Mouse (Mus musculus): ENCODE measurements around the gene Cped1. TPM values are rescaled to one million over a fixed set of nuclear protein-coding genes. Genes with fewer than 3 reads are reported as not detected.

The Cped1 gene
- polyA plus RNA-seq, 1 experiment from 2014 or later, result 5.0 TPM

GRCm38 (mm10) chr6:21991151-21991550 lies 5.4 kb downstream of the Cped1 start:
- Histone ChIP-seq H3K27me3 (ENCODE audit: control insufficient read depth, insufficient read depth, low read depth, low read length) (peaks cover 11% of the 10 kb centered on the region), H3K4me1 (ENCODE audit: control insufficient read depth, low read depth, low read length) (no peaks in the 10 kb centered on the region), H3K9ac (ENCODE audit: low read depth, low read length) (no peak overlapping the region), H3K4me3 (ENCODE audit: low read depth, low read length) (no peak overlapping the region), H3K27ac (ENCODE audit: low read length) (no peak overlapping the region), H3K36me3 (ENCODE audit: control insufficient read depth, insufficient read depth) (no peaks in the 10 kb centered on the region), H3K4me2 (ENCODE audit: low read depth, low read length) (no peak overlapping the region), H3K9me3 (replicated peaks; ENCODE audit: control insufficient read depth, low read length) (no peaks in the 10 kb centered on the region)
- no peak for ATAC-seq (ENCODE audit: low read depth)
- WGBS (ENCODE audit: insufficient replicate concordance), result 60% methylated on average over 4 of the region's 4 CpGs

DNA sequence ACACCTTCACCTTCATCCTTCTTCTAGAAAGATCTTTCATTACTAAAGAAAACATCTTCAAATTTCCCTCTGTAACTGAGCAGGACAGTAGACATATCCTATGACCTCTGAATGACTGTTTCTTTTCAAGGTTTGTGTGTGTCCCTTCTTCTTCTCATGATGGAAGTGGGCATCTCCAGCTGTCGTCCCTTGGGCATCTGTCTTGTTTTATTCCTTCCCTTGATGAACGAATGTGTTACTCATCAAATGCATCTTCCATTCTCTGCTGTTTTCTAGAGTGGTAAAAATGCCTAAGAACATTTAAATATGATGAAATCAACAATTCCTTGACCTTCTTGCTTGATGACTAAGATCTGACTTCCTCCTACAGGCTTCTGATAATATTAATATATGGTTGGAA lies 7.4 kb downstream of the Cped1 start:
- no peaks in the 10 kb centered on the region; the same call in none of the 2 replicates for H3K4me1 ChIP-seq (ENCODE audit: control insufficient read depth, low read depth, low read length)

GRCm38 (mm10) chr6:21998131-21998530 lies 12.4 kb downstream of the Cped1 start:
- Histone ChIP-seq H3K36me3 (ENCODE audit: control insufficient read depth, insufficient read depth) (no peaks in the 10 kb centered on the region), H3K9ac (ENCODE audit: low read depth, low read length) (no peak overlapping the region), H3K4me3 (ENCODE audit: low read depth, low read length) (no peak overlapping the region), H3K27ac (ENCODE audit: low read length) (no peak overlapping the region), H3K27me3 (ENCODE audit: control insufficient read depth, insufficient read depth, low read depth, low read length) (no peaks in the 10 kb centered on the region), H3K4me1 (ENCODE audit: control insufficient read depth, low read depth, low read length) (no peaks in the 10 kb centered on the region; the same call in none of the 2 replicates), H3K4me2 (ENCODE audit: low read depth, low read length) (no peak overlapping the region), H3K9me3 (replicated peaks; ENCODE audit: control insufficient read depth, low read length) (no peaks in the 10 kb centered on the region)
- WGBS (ENCODE audit: insufficient replicate concordance), result 38% methylated on average over 4 of the region's 4 CpGs
- ATAC-seq (ENCODE audit: low read depth), result no peak

More for the DNA sequence above, 7.4 kb downstream of the Cped1 start:
- Histone ChIP-seq H3K4me3 (ENCODE audit: low read depth, low read length) (no peak overlapping the region), H3K36me3 (ENCODE audit: control insufficient read depth, insufficient read depth) (no peaks in the 10 kb centered on the region), H3K9me3 (replicated peaks; ENCODE audit: control insufficient read depth, low read length) (no peaks in the 10 kb centered on the region), H3K9ac (ENCODE audit: low read depth, low read length) (no peak overlapping the region), H3K27ac (ENCODE audit: low read length) (no peak overlapping the region), H3K4me2 (ENCODE audit: low read depth, low read length) (no peak overlapping the region), H3K27me3 (ENCODE audit: control insufficient read depth, insufficient read depth, low read depth, low read length) (no peaks in the 10 kb centered on the region; the same call in 1 of the 2 replicates)
- 53% methylated on average over 2 of the region's 2 CpGs for WGBS (ENCODE audit: insufficient replicate concordance)
- no peak for ATAC-seq (ENCODE audit: low read depth)

- Histone ChIP-seq H3K4me1 (ENCODE audit: control insufficient read depth, low read depth, low read length) (no peaks in the 10 kb centered on the region; the same call in none of the 2 replicates), H3K9ac (ENCODE audit: low read depth, low read length) (no peak overlapping the region), H3K36me3 (ENCODE audit: control insufficient read depth, insufficient read depth) (no peaks in the 10 kb centered on the region), H3K4me3 (ENCODE audit: low read depth, low read length) (no peak overlapping the region), H3K27ac (ENCODE audit: low read length) (no peak overlapping the region), H3K27me3 (ENCODE audit: control insufficient read depth, insufficient read depth, low read depth, low read length) (no peaks in the 10 kb centered on the region), H3K4me2 (ENCODE audit: low read depth, low read length) (no peak overlapping the region), H3K9me3 (replicated peaks; ENCODE audit: control insufficient read depth, low read length) (no peaks in the 10 kb centered on the region)
- no peak for ATAC-seq (ENCODE audit: low read depth)
- 21% methylated on average over 11 of the region's 11 CpGs for WGBS (ENCODE audit: insufficient replicate concordance)
Measured at GRCm38 (mm10) chr6:21999025-21999424, 13.3 kb downstream of the Cped1 start.

GRCm38 (mm10) chr6:22000086-22000485 lies 14.4 kb downstream of the Cped1 start:
- Histone ChIP-seq H3K27ac (ENCODE audit: low read length) (no peak overlapping the region), H3K4me2 (ENCODE audit: low read depth, low read length) (no peak overlapping the region), H3K27me3 (ENCODE audit: control insufficient read depth, insufficient read depth, low read depth, low read length) (no peaks in the 10 kb centered on the region), H3K9me3 (replicated peaks; ENCODE audit: control insufficient read depth, low read length) (no peaks in the 10 kb centered on the region), H3K36me3 (ENCODE audit: control insufficient read depth, insufficient read depth) (no peaks in the 10 kb centered on the region), H3K4me1 (ENCODE audit: control insufficient read depth, low read depth, low read length) (no peaks in the 10 kb centered on the region; the same call in none of the 2 replicates), H3K4me3 (ENCODE audit: low read depth, low read length) (no peak overlapping the region), H3K9ac (ENCODE audit: low read depth, low read length) (no peak overlapping the region)
- ATAC-seq (ENCODE audit: low read depth), result peak; percentile 48; the same call in 1 of the 2 replicates
- WGBS (ENCODE audit: insufficient replicate concordance), result 41% methylated on average over 6 of the region's 6 CpGs

DNA sequence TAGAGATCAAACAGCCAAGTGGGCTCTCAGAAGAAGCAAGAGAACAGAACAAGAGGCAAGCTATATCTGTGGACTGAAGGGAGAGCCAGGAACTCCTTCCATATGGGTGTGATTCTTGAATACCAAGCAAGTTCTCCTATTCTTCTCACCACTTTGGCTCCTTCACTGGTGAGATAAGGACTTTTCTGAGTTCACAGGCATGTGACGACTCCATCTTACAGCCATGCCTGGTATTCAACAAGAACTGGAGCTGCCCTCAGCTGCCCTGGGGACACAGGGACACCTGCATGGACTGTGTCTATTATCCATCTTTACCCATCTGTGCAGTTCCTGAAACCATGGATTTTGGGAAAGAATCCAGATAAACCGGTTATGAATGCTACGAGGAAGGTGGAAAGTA lies 15.2 kb downstream of the Cped1 start:
- ATAC-seq (ENCODE audit: low read depth), result no peak
- Histone ChIP-seq H3K9ac (ENCODE audit: low read depth, low read length) (no peak overlapping the region), H3K36me3 (ENCODE audit: control insufficient read depth, insufficient read depth) (no peaks in the 10 kb centered on the region), H3K27ac (ENCODE audit: low read length) (no peak overlapping the region), H3K4me2 (ENCODE audit: low read depth, low read length) (no peak overlapping the region), H3K4me1 (ENCODE audit: control insufficient read depth, low read depth, low read length) (no peaks in the 10 kb centered on the region; the same call in none of the 2 replicates), H3K27me3 (ENCODE audit: control insufficient read depth, insufficient read depth, low read depth, low read length) (no peaks in the 10 kb centered on the region), H3K9me3 (replicated peaks; ENCODE audit: control insufficient read depth, low read length) (no peaks in the 10 kb centered on the region), H3K4me3 (ENCODE audit: low read depth, low read length) (no peak overlapping the region)
- WGBS (ENCODE audit: insufficient replicate concordance), result 65% methylated on average over 3 of the region's 3 CpGs

DNA sequence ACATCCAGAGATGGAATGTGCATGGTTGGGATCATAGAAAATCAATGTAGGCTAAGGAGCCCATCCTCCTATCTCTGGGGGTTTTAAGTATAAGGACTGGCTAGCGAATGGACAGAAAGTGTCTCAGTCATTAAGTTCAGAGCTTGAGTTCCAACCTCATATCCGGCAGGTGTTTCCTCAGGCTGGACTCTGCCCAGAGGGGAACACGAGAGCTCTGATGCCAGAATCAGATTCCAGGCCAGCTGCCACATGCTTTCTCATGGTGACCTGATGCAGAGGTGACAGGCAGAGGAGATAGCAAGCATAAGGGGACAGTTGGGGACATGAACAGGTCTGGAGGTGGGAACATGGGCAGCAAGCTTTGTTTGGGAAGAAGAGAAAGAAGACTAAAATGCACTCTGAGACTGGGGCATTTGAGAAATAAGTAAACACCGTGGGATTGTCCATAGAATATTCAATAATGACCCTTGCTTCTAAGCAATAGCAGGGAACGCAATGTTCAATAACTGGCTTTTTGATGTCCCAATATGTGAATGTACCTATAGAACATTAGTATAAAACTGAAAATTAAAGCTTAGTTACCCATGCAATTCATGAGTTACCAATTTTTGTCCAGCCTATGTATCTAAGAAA lies 15.7 kb downstream of the Cped1 start:
- no peak overlapping the region for H3K4me2 ChIP-seq (ENCODE audit: low read depth, low read length)
- no peak overlapping the region for H3K9ac ChIP-seq (ENCODE audit: low read depth, low read length)
- H3K4me3 ChIP-seq (ENCODE audit: low read depth, low read length), result no peak overlapping the region
- H3K36me3 ChIP-seq (ENCODE audit: control insufficient read depth, insufficient read depth), result no peaks in the 10 kb centered on the region
- no peaks in the 10 kb centered on the region for H3K9me3 ChIP-seq (replicated peaks; ENCODE audit: control insufficient read depth, low read length)
- H3K4me1 ChIP-seq (ENCODE audit: control insufficient read depth, low read depth, low read length), result no peaks in the 10 kb centered on the region; the same call in none of the 2 replicates
- no peaks in the 10 kb centered on the region for H3K27me3 ChIP-seq (ENCODE audit: control insufficient read depth, insufficient read depth, low read depth, low read length)
- peak; percentile 63 for ATAC-seq (ENCODE audit: low read depth)
- WGBS (ENCODE audit: insufficient replicate concordance), result 56% methylated on average over 5 of the region's 5 CpGs
- no peak overlapping the region for H3K27ac ChIP-seq (ENCODE audit: low read length)

GRCm38 (mm10) chr6:22002521-22003199 lies 16.9 kb downstream of the Cped1 start:
- WGBS (ENCODE audit: insufficient replicate concordance), result 45% methylated on average over 17 of the region's 17 CpGs
- no peak for ATAC-seq (ENCODE audit: low read depth)
- Histone ChIP-seq H3K9me3 (replicated peaks; ENCODE audit: control insufficient read depth, low read length) (no peaks in the 10 kb centered on the region), H3K9ac (ENCODE audit: low read depth, low read length) (no peak overlapping the region), H3K4me2 (ENCODE audit: low read depth, low read length) (no peak overlapping the region), H3K27ac (ENCODE audit: low read length) (0 out of 2 replicates have a peak overlapping the region, but pooled peaks have one; percentile 6), H3K4me1 (ENCODE audit: control insufficient read depth, low read depth, low read length) (no peaks in the 10 kb centered on the region; the same call in none of the 2 replicates), H3K27me3 (ENCODE audit: control insufficient read depth, insufficient read depth, low read depth, low read length) (no peaks in the 10 kb centered on the region), H3K36me3 (ENCODE audit: control insufficient read depth, insufficient read depth) (no peaks in the 10 kb centered on the region), H3K4me3 (ENCODE audit: low read depth, low read length) (no peak overlapping the region)

- H3K4me2 ChIP-seq (ENCODE audit: low read depth, low read length), result no peak overlapping the region
- H3K9me3 ChIP-seq (replicated peaks; ENCODE audit: control insufficient read depth, low read length), result no peaks in the 10 kb centered on the region
- ATAC-seq (ENCODE audit: low read depth), result no peak
- no peak overlapping the region for H3K9ac ChIP-seq (ENCODE audit: low read depth, low read length)
- H3K4me1 ChIP-seq (ENCODE audit: control insufficient read depth, low read depth, low read length), result no peaks in the 10 kb centered on the region; the same call in 1 of the 2 replicates
- H3K4me3 ChIP-seq (ENCODE audit: low read depth, low read length), result no peak overlapping the region
- H3K27ac ChIP-seq (ENCODE audit: low read length), result no peak overlapping the region
- 28% methylated on average over 6 of the region's 6 CpGs for WGBS (ENCODE audit: insufficient replicate concordance)
- H3K36me3 ChIP-seq (ENCODE audit: control insufficient read depth, insufficient read depth), result no peaks in the 10 kb centered on the region
- H3K27me3 ChIP-seq (ENCODE audit: control insufficient read depth, insufficient read depth, low read depth, low read length), result no peaks in the 10 kb centered on the region
Measured at GRCm38 (mm10) chr6:22003200-22003587, 17.5 kb downstream of the Cped1 start.
